Mouse (Mus musculus): ENCODE results near the gene Tff1. TPM values are rescaled to one million over a fixed set of nuclear protein-coding genes. Genes with fewer than 3 reads are reported as not detected.
A peak's percentile ranks its signal among the peaks of the same experiment; 100 is the strongest.

Tff1 gene
- polyA plus RNA-seq, 1 experiment from 2014 or later: 39.4 TPM

- no peak for ATAC-seq
- no peak overlapping the region for H3K4me3 ChIP-seq (ENCODE audit: low read depth, low read length)
- H3K27ac ChIP-seq (ENCODE audit: low read depth, low read length): no peak overlapping the region
- H3K9me3 ChIP-seq (ENCODE audit: control insufficient read depth): no peaks in the 10 kb centered on the region
- H3K36me3 ChIP-seq (ENCODE audit: control insufficient read depth, insufficient read depth): no peaks in the 10 kb centered on the region
- H3K27me3 ChIP-seq (replicated peaks; ENCODE audit: control insufficient read depth, insufficient read depth, low read length): no peaks in the 10 kb centered on the region
- H3K4me2 ChIP-seq (replicated peaks; ENCODE audit: low read depth): peak overlapping the region; percentile 43
- TF ChIP-seq CTCF (IDR thresholded peaks at IDR 0.05; ENCODE audit: low read depth): no peak
- no peak overlapping the region for H3K9ac ChIP-seq (ENCODE audit: low read depth, low read length)
- WGBS: 36% methylated on average over 15 of the region's 15 CpGs
- H3K4me1 ChIP-seq (replicated peaks; ENCODE audit: control insufficient read depth, insufficient read depth, low read length): no peaks in the 10 kb centered on the region
These were observed 31.3 kb downstream of the Tff1 start for GRCm38 (mm10) chr17:31133776-31134175.

- no peaks in the 10 kb centered on the region for H3K27me3 ChIP-seq (replicated peaks; ENCODE audit: control insufficient read depth, insufficient read depth, low read length)
- ATAC-seq: no peak
- H3K36me3 ChIP-seq (ENCODE audit: control insufficient read depth, insufficient read depth): no peaks in the 10 kb centered on the region
- H3K4me3 ChIP-seq (ENCODE audit: low read depth, low read length): no peak overlapping the region
- TF ChIP-seq CTCF (IDR thresholded peaks at IDR 0.05; ENCODE audit: low read depth): no peak
- WGBS: 37% methylated on average over 10 of the region's 10 CpGs
- H3K9ac ChIP-seq (ENCODE audit: low read depth, low read length): no peak overlapping the region
- H3K4me2 ChIP-seq (replicated peaks; ENCODE audit: low read depth): no peak overlapping the region
- no peaks in the 10 kb centered on the region for H3K9me3 ChIP-seq (ENCODE audit: control insufficient read depth)
- no peaks in the 10 kb centered on the region for H3K4me1 ChIP-seq (replicated peaks; ENCODE audit: control insufficient read depth, insufficient read depth, low read length)
- H3K27ac ChIP-seq (ENCODE audit: low read depth, low read length): no peak overlapping the region
These were observed 33.7 kb downstream of the Tff1 start for GRCm38 (mm10) chr17:31131269-31131821.

GRCm38 (mm10) chr17:31129452-31129851, 35.6 kb downstream of the Tff1 start, which contains the start of gene Tff3:
Tff3 (minus strand) TSS chr17:31129646.
- H3K4me1 ChIP-seq (replicated peaks; ENCODE audit: control insufficient read depth, insufficient read depth, low read length): no peaks in the 10 kb centered on the region
- WGBS: 8% methylated on average over 2 of the region's 2 CpGs
- H3K9me3 ChIP-seq (ENCODE audit: control insufficient read depth): no peaks in the 10 kb centered on the region
- peak; percentile 41; the same call in 1 of the 2 replicates for ATAC-seq
- no peaks in the 10 kb centered on the region for H3K27me3 ChIP-seq (replicated peaks; ENCODE audit: control insufficient read depth, insufficient read depth, low read length)
- no peak within 1 kb of the TSS for H3K9ac ChIP-seq (ENCODE audit: low read depth, low read length)
- TF ChIP-seq CTCF (IDR thresholded peaks at IDR 0.05; ENCODE audit: low read depth): no peak
- H3K4me2 ChIP-seq (replicated peaks; ENCODE audit: low read depth): 0 out of 2 replicates have a peak within 1 kb of the TSS, but pooled peaks have one; percentile 3
- no peak within 1 kb of the TSS for H3K4me3 ChIP-seq (ENCODE audit: low read depth, low read length)
- no peak within 1 kb of the TSS for H3K27ac ChIP-seq (ENCODE audit: low read depth, low read length)
- H3K36me3 ChIP-seq (ENCODE audit: control insufficient read depth, insufficient read depth): no peaks in the 10 kb centered on the region

- no peaks in the 10 kb centered on the region for H3K4me1 ChIP-seq (replicated peaks; ENCODE audit: control insufficient read depth, insufficient read depth, low read length)
- ATAC-seq: no peak
- H3K4me2 ChIP-seq (replicated peaks; ENCODE audit: low read depth): 0 out of 2 replicates have a peak overlapping the region, but pooled peaks have one; percentile 3
- no peaks in the 10 kb centered on the region for H3K36me3 ChIP-seq (ENCODE audit: control insufficient read depth, insufficient read depth)
- TF ChIP-seq CTCF (IDR thresholded peaks at IDR 0.05; ENCODE audit: low read depth): no peak
- H3K9ac ChIP-seq (ENCODE audit: low read depth, low read length): no peak overlapping the region
- H3K27ac ChIP-seq (ENCODE audit: low read depth, low read length): no peak overlapping the region
- 74% methylated on average over 9 of the region's 9 CpGs for WGBS
- no peaks in the 10 kb centered on the region for H3K27me3 ChIP-seq (replicated peaks; ENCODE audit: control insufficient read depth, insufficient read depth, low read length)
- no peaks in the 10 kb centered on the region for H3K9me3 ChIP-seq (ENCODE audit: control insufficient read depth)
- H3K4me3 ChIP-seq (ENCODE audit: low read depth, low read length): no peak overlapping the region
These were observed 36.3 kb downstream of the Tff1 start for GRCm38 (mm10) chr17:31128708-31129318.

- H3K36me3 ChIP-seq (ENCODE audit: control insufficient read depth, insufficient read depth): no peaks in the 10 kb centered on the region
- no peak overlapping the region for H3K4me2 ChIP-seq (replicated peaks; ENCODE audit: low read depth)
- H3K9ac ChIP-seq (ENCODE audit: low read depth, low read length): no peak overlapping the region
- H3K4me3 ChIP-seq (ENCODE audit: low read depth, low read length): no peak overlapping the region
- no peak for ATAC-seq
- H3K9me3 ChIP-seq (ENCODE audit: control insufficient read depth): no peaks in the 10 kb centered on the region
- 51% methylated on average over 9 of the region's 9 CpGs for WGBS
- H3K27me3 ChIP-seq (replicated peaks; ENCODE audit: control insufficient read depth, insufficient read depth, low read length): no peaks in the 10 kb centered on the region
- TF ChIP-seq CTCF (IDR thresholded peaks at IDR 0.05; ENCODE audit: low read depth): no peak
- H3K4me1 ChIP-seq (replicated peaks; ENCODE audit: control insufficient read depth, insufficient read depth, low read length): no peaks in the 10 kb centered on the region
- H3K27ac ChIP-seq (ENCODE audit: low read depth, low read length): no peak overlapping the region
These were observed 39.4 kb downstream of the Tff1 start for GRCm38 (mm10) chr17:31125548-31126266.

- Histone ChIP-seq H3K27ac (ENCODE audit: low read depth, low read length) (no peak overlapping the region), H3K9me3 (ENCODE audit: control insufficient read depth) (no peaks in the 10 kb centered on the region), H3K4me1 (replicated peaks; ENCODE audit: control insufficient read depth, insufficient read depth, low read length) (no peaks in the 10 kb centered on the region), H3K27me3 (replicated peaks; ENCODE audit: control insufficient read depth, insufficient read depth, low read length) (no peaks in the 10 kb centered on the region), H3K9ac (ENCODE audit: low read depth, low read length) (no peak overlapping the region), H3K4me2 (replicated peaks; ENCODE audit: low read depth) (no peak overlapping the region), H3K4me3 (ENCODE audit: low read depth, low read length) (no peak overlapping the region), H3K36me3 (ENCODE audit: control insufficient read depth, insufficient read depth) (no peaks in the 10 kb centered on the region; the same call in 1 of the 2 replicates)
- WGBS: 7% methylated on average over 8 of the region's 8 CpGs
- peak; percentile 93 for TF ChIP-seq CTCF (IDR thresholded peaks at IDR 0.05; ENCODE audit: low read depth)
- ATAC-seq: no peak
These were observed 43.1 kb downstream of the Tff1 start for GRCm38 (mm10) chr17:31121975-31122374.

All from intestine, postnatal 0 days (tissue).